Comparison of ENCODE assay signal across 8 mouse cellular contexts in genomic region chr9:107521711-107522399, GRCm38 (mm10). TPM values are rescaled to one million over a fixed set of nuclear protein-coding genes. Genes with fewer than 3 reads are reported as not detected.
DNase-seq lines count a peak whose midpoint lies in the region; ATAC-seq and TF ChIP-seq lines count a peak whose summit lies in the region.

No protein-coding gene starts in this region.

- H3K9me3 ChIP-seq in lung, postnatal 0 days (ENCODE audit: low read length): no peaks in the 10 kb centered on the region
- no peaks in the 10 kb centered on the region for H3K9me3 ChIP-seq in embryonic facial prominence, embryonic 15.5 days (replicated peaks)
- H3K9me3 ChIP-seq in limb, embryonic 14.5 days (ENCODE audit: control insufficient read depth, low read length): no peaks in the 10 kb centered on the region

- peaks cover 8% of the 10 kb centered on the region for H3K27me3 ChIP-seq in lung, postnatal 0 days (replicated peaks; ENCODE audit: insufficient read depth, low read length)
- H3K27me3 ChIP-seq in embryonic facial prominence, embryonic 15.5 days: peaks cover 21% of the 10 kb centered on the region
- peaks cover 16% of the 10 kb centered on the region for H3K27me3 ChIP-seq in limb, embryonic 14.5 days (ENCODE audit: control insufficient read depth, insufficient read depth, low read length)

- no peak for TF ChIP-seq POLR2A in limb, embryonic 14.5 days (IDR thresholded peaks at IDR 0.05; ENCODE audit: borderline replicate concordance, extremely low read depth, insufficient read depth, insufficient read length)

- H3K36me3 ChIP-seq in lung, postnatal 0 days (ENCODE audit: insufficient read depth, low read length): no peaks in the 10 kb centered on the region
- H3K36me3 ChIP-seq in embryonic facial prominence, embryonic 15.5 days: no peaks in the 10 kb centered on the region
- no peaks in the 10 kb centered on the region for H3K36me3 ChIP-seq in limb, embryonic 14.5 days (ENCODE audit: control insufficient read depth, insufficient read depth, low read length)

- DNase-seq in lung, postnatal 0 days (ENCODE audit: low spot score): peak; percentile 28
- DNase-seq in lung, postnatal 36 days: no peak
- DNase-seq in limb, embryonic 14.5 days (ENCODE audit: low spot score): no peak
- DNase-seq in retina, embryonic 14.5 days (ENCODE audit: low spot score): peak; percentile 43
- no peak for DNase-seq in layer of hippocampus, postnatal 10 days (ENCODE audit: low spot score in 2 of 2)
- no peak for DNase-seq in layer of hippocampus, adult 8-10 months (ENCODE audit: low spot score in 2 of 2)
- DNase-seq in kidney, adult 8-10 months: no peak

- no peak overlapping the region for H3K9ac ChIP-seq in lung, postnatal 0 days (replicated peaks; ENCODE audit: low read depth)
- H3K9ac ChIP-seq in embryonic facial prominence, embryonic 15.5 days: no peak overlapping the region
- H3K9ac ChIP-seq in limb, embryonic 14.5 days (ENCODE audit: low read depth, low read length, severe bottlenecking): 0 out of 2 replicates have a peak overlapping the region, but pooled peaks have one; percentile 38

- H3K4me3 ChIP-seq in lung, postnatal 0 days (ENCODE audit: low read depth, low read length): no peak overlapping the region
- H3K4me3 ChIP-seq in embryonic facial prominence, embryonic 15.5 days (replicated peaks): peak overlapping the region; percentile 15; the same call in 1 of the 2 replicates
- H3K4me3 ChIP-seq in limb, embryonic 14.5 days (replicated peaks; ENCODE audit: low read length): no peak overlapping the region

- peak overlapping the region; percentile 41 for H3K4me2 ChIP-seq in lung, postnatal 0 days (replicated peaks; ENCODE audit: low read depth, low read length)
- H3K4me2 ChIP-seq in embryonic facial prominence, embryonic 15.5 days (replicated peaks): peak overlapping the region; percentile 35
- H3K4me2 ChIP-seq in limb, embryonic 14.5 days (replicated peaks; ENCODE audit: low read depth, low read length, severe bottlenecking): peak overlapping the region; percentile 32

- WGBS in lung, postnatal 0 days: 21% methylated on average over 18 of the region's 25 CpGs
- 20% methylated on average over 25 of the region's 25 CpGs for WGBS in embryonic facial prominence, embryonic 15.5 days
- WGBS in limb, embryonic 14.5 days: 29% methylated on average over 20 of the region's 25 CpGs

- no peak for ATAC-seq in lung, postnatal 0 days
- ATAC-seq in embryonic facial prominence, embryonic 15.5 days (ENCODE audit: insufficient number of reproducible peaks, low FRiP score, low TSS enrichment, low read depth): no peak
- peak; percentile 35 for ATAC-seq in limb, embryonic 14.5 days (ENCODE audit: low FRiP score, low read depth)

- no peak for TF ChIP-seq EP300 in lung, postnatal 0 days (IDR thresholded peaks at IDR 0.05)

- TF ChIP-seq CTCF in lung, postnatal 0 days (IDR thresholded peaks at IDR 0.05): no peak

- no peak overlapping the region for H3K27ac ChIP-seq in lung, postnatal 0 days (ENCODE audit: low read length)
- H3K27ac ChIP-seq in embryonic facial prominence, embryonic 15.5 days (replicated peaks): peak overlapping the region; percentile 45; the same call in 1 of the 2 replicates
- no peak overlapping the region for H3K27ac ChIP-seq in limb, embryonic 14.5 days (replicated peaks; ENCODE audit: low read depth, low read length)

- no peaks in the 10 kb centered on the region; the same call in 1 of the 2 replicates for H3K4me1 ChIP-seq in lung, postnatal 0 days (ENCODE audit: insufficient read depth, low read depth, low read length)
- peaks cover 26% of the 10 kb centered on the region for H3K4me1 ChIP-seq in embryonic facial prominence, embryonic 15.5 days
- H3K4me1 ChIP-seq in limb, embryonic 14.5 days (ENCODE audit: control insufficient read depth, insufficient read depth, low read length): no peaks in the 10 kb centered on the region

RNA-seq across cellular contexts. Expression of gene Tmem115, which starts 11.9 kb away (rescaled TPM):
- 48.4 and 48.5 TPM in 2 replicates for polyA plus RNA-seq in lung, postnatal 0 days (2015; fragmentation: Nextera tagmentation; extraction: Ambion mirVana)
- 51.6 and 53.3 TPM in 2 replicates for polyA plus RNA-seq in embryonic facial prominence, embryonic 15.5 days (2015; fragmentation: Nextera tagmentation; extraction: Ambion mirVana)
- 34.9 and 41.3 TPM in 2 replicates for polyA plus RNA-seq in limb, embryonic 14.5 days (2012; rRNA removed)
- polyA plus RNA-seq in limb, embryonic 14.5 days (2014; fragmentation: Nextera tagmentation; extraction: Ambion mirVana): 54.1 and 58.8 TPM in 2 replicates
- total RNA-seq in layer of hippocampus, postnatal 10 days (2021): 10 to 100 TPM; 33.2 to 33.3 TPM
- total RNA-seq in layer of hippocampus, adult 8-10 months (2022): 10 to 100 TPM; 33.1 to 40.3 (median 36.2) TPM

RNA-seq across cellular contexts. Expression of gene Cyb561d2, which starts 20.1 kb away (rescaled TPM):
- 29.7 and 34.7 TPM in 2 replicates for polyA plus RNA-seq in lung, postnatal 0 days (2015; fragmentation: Nextera tagmentation; extraction: Ambion mirVana)
- polyA plus RNA-seq in embryonic facial prominence, embryonic 15.5 days (2015; fragmentation: Nextera tagmentation; extraction: Ambion mirVana): 26.4 and 26.8 TPM in 2 replicates
- polyA plus RNA-seq in limb, embryonic 14.5 days (2012; rRNA removed): 19.8 and 27.2 TPM in 2 replicates
- polyA plus RNA-seq in limb, embryonic 14.5 days (2014; fragmentation: Nextera tagmentation; extraction: Ambion mirVana): 21.4 and 25.9 TPM in 2 replicates
- 10 to 100 TPM; 17.7 to 19.5 TPM for total RNA-seq in layer of hippocampus, postnatal 10 days (2021)
- 10 to 100 TPM; 14.7 to 18.5 (median 16.5) TPM for total RNA-seq in layer of hippocampus, adult 8-10 months (2022)

RNA-seq across cellular contexts. Expression of gene Nprl2, which starts 20.2 kb away (rescaled TPM):
- polyA plus RNA-seq in lung, postnatal 0 days (2015; fragmentation: Nextera tagmentation; extraction: Ambion mirVana): 24.7 and 28.0 TPM in 2 replicates
- 41.9 and 48.0 TPM in 2 replicates for polyA plus RNA-seq in embryonic facial prominence, embryonic 15.5 days (2015; fragmentation: Nextera tagmentation; extraction: Ambion mirVana)
- 52.7 and 59.2 TPM in 2 replicates for polyA plus RNA-seq in limb, embryonic 14.5 days (2012; rRNA removed)
- 37.6 and 38.6 TPM in 2 replicates for polyA plus RNA-seq in limb, embryonic 14.5 days (2014; fragmentation: Nextera tagmentation; extraction: Ambion mirVana)
- 10 to 100 TPM; 31.1 to 33.1 TPM for total RNA-seq in layer of hippocampus, postnatal 10 days (2021)
- total RNA-seq in layer of hippocampus, adult 8-10 months (2022): 10 to 100 TPM; 39.4 to 46.9 (median 44.5) TPM

RNA-seq across cellular contexts. Expression of gene Zmynd10, which starts 25.2 kb away (rescaled TPM):
- polyA plus RNA-seq in lung, postnatal 0 days (2015; fragmentation: Nextera tagmentation; extraction: Ambion mirVana): 9.1 and 10.7 TPM in 2 replicates
- 10.7 and 25.9 TPM in 2 replicates for polyA plus RNA-seq in embryonic facial prominence, embryonic 15.5 days (2015; fragmentation: Nextera tagmentation; extraction: Ambion mirVana)
- polyA plus RNA-seq in limb, embryonic 14.5 days (2012; rRNA removed): 0.76 and 1.4 TPM in 2 replicates
- 1.2 TPM in 1 of 2 replicates, not detected in the other for polyA plus RNA-seq in limb, embryonic 14.5 days (2014; fragmentation: Nextera tagmentation; extraction: Ambion mirVana)
- 1 to 10 TPM; 3.4 to 4.1 TPM for total RNA-seq in layer of hippocampus, postnatal 10 days (2021)
- 1 to 10 TPM; 4.5 to 7.8 (median 6.3) TPM for total RNA-seq in layer of hippocampus, adult 8-10 months (2022)

RNA-seq across cellular contexts. Expression of gene Rassf1, which starts 29.5 kb away (rescaled TPM):
- polyA plus RNA-seq in lung, postnatal 0 days (2015; fragmentation: Nextera tagmentation; extraction: Ambion mirVana): 86.1 and 97.7 TPM in 2 replicates
- 82.0 and 87.7 TPM in 2 replicates for polyA plus RNA-seq in embryonic facial prominence, embryonic 15.5 days (2015; fragmentation: Nextera tagmentation; extraction: Ambion mirVana)
- 74.7 and 78.4 TPM in 2 replicates for polyA plus RNA-seq in limb, embryonic 14.5 days (2012; rRNA removed)
- 67.6 and 73.2 TPM in 2 replicates for polyA plus RNA-seq in limb, embryonic 14.5 days (2014; fragmentation: Nextera tagmentation; extraction: Ambion mirVana)
- total RNA-seq in layer of hippocampus, postnatal 10 days (2021): 10 to 100 TPM; 18.3 to 18.6 TPM
- total RNA-seq in layer of hippocampus, adult 8-10 months (2022): 10 to 100 TPM; 17.3 to 22.5 (median 19.0) TPM

Comparison
In these comparisons a context has a peak if more than half of its experiments do, and no peak if none do; other contexts are left out.
1. DNase-seq: peak in lung, postnatal 0 days (single experiment) and retina, embryonic 14.5 days (single experiment); none in lung, postnatal 36 days (single experiment), limb, embryonic 14.5 days (single experiment), layer of hippocampus, postnatal 10 days (0 of 2), layer of hippocampus, adult 8-10 months (0 of 2) and kidney, adult 8-10 months (0 of 2).
2. Peak in every context shown above with its lines, with median percentiles within 50 percentile points of each other: H3K4me2 ChIP-seq.